Mouse (Mus musculus) CH12.LX (cell line): Measurements from ENCODE around the gene Vdr.

Experiments
- CHD1 ChIP-seq: IDR thresholded peaks from 2 replicates; pipeline ENCODE4 v1.6.1; 2012; ENCODE audit warnings: low read depth, low read length, improper control_type of control experiment, inconsistent platforms
- CTCF ChIP-seq, 2 experiments: IDR thresholded peaks in 1 of 2; conservative IDR thresholded peaks in 1 of 2; 2 replicates each; pipeline ENCODE4 v1.5.1; 2011 to 2012; ENCODE audit warnings: low read depth in 2 of 2, low read length in 2 of 2, improper control_type of control experiment in 1 of 2, inconsistent platforms in 1 of 2, mild to moderate bottlenecking in 1 of 2, moderate library complexity in 1 of 2
- JUN ChIP-seq: IDR thresholded peaks from 2 replicates; pipeline ENCODE4 v1.6.1; 2011; ENCODE audit warnings: low read depth, mild to moderate bottlenecking, low read length, improper control_type of control experiment, moderate library complexity; ENCODE audit not compliant: insufficient read depth
- JUND ChIP-seq: conservative IDR thresholded peaks from 2 replicates; pipeline ENCODE4 v1.6.1; 2011; ENCODE audit warnings: low read depth, low read length, improper control_type of control experiment
- SIN3A ChIP-seq: IDR thresholded peaks from 2 replicates; pipeline ENCODE4 v1.6.1; 2012; ENCODE audit warnings: low read length, improper control_type of control experiment, inconsistent platforms
- USF1 ChIP-seq: IDR thresholded peaks from 2 replicates; pipeline ENCODE4 v1.6.1; 2014; ENCODE audit warnings: low read depth, mild to moderate bottlenecking, inconsistent platforms, low read length, improper control_type of control experiment
- ZMIZ1 ChIP-seq: IDR thresholded peaks from 2 replicates; pipeline ENCODE4 v1.6.1; 2012; ENCODE audit warnings: low read depth, mild to moderate bottlenecking, inconsistent platforms, low read length, improper control_type of control experiment

GRCm38 (mm10) chr15:97904339-97904991, 6.0 kb downstream of the Vdr start:
- TF ChIP-seq CTCF (conservative IDR thresholded peaks at IDR 0.05 in 1 of 2, IDR thresholded peaks at IDR 0.05 in 1 of 2; ENCODE audit: low read depth in 2 of 2, low read length in 2 of 2) (no peak), JUN (no peak), ZMIZ1 (no peak), CHD1 (no peak), JUND (no peak), SIN3A (no peak), USF1 (no peak)
